Mouse (Mus musculus): Measurements from ENCODE around the gene Eif2a.
"Not testable (repeated sequence)": the region's sequence is repeated elsewhere in the genome, so short reads cannot be mapped to it uniquely, and the experiment has no call there.

The Eif2a gene

GRCm38 (mm10) chr3:58523386-58523785, 2.2 kb upstream of the Eif2a start:
- DNase-seq = no peak

GRCm38 (mm10) chr3:58524246-58524645, 1.4 kb upstream of the Eif2a start:
- no peak for DNase-seq

GRCm38 (mm10) chr3:58525166-58525565, 455 bp upstream of the Eif2a start:
- DNase-seq = no peak

GRCm38 (mm10) chr3:58526408-58526737, 752 bp downstream of the Eif2a start:
- no peak for DNase-seq

GRCm38 (mm10) chr3:58536573-58536972, 11.0 kb downstream of the Eif2a start:
- no peak for DNase-seq

- no peak for DNase-seq
These were observed 26.6 kb downstream of the Eif2a start for GRCm38 (mm10) chr3:58552001-58552811.

- DNase-seq = no peak
These were observed 31.0 kb downstream of the Eif2a start for GRCm38 (mm10) chr3:58556649-58557048.

GRCm38 (mm10) chr3:58559887-58560286, 34.3 kb downstream of the Eif2a start:
- no peak for DNase-seq

GRCm38 (mm10) chr3:58561437-58561836, 35.8 kb downstream of the Eif2a start:
- no peak for DNase-seq

- DNase-seq = no peak
These were observed 45.2 kb downstream of the Eif2a start for GRCm38 (mm10) chr3:58570821-58571220.

GRCm38 (mm10) chr3:58576137-58577066, 50.8 kb downstream of the Eif2a start, which contains the start of gene Selenot:
TSS of gene Selenot (plus strand) at chr3:58576636.
- peak; percentile 99 for DNase-seq

GRCm38 (mm10) chr3:58577067-58577503, 51.5 kb downstream of the Eif2a start:
- DNase-seq = no peak

- DNase-seq = no peak
These were observed 52.0 kb downstream of the Eif2a start for GRCm38 (mm10) chr3:58577506-58578050.

GRCm38 (mm10) chr3:58581530-58581929, 55.9 kb downstream of the Eif2a start:
- no peak for DNase-seq

GRCm38 (mm10) chr3:58582297-58582696, 56.7 kb downstream of the Eif2a start:
- no peak for DNase-seq

GRCm38 (mm10) chr3:58582788-58583426, 57.3 kb downstream of the Eif2a start:
- no peak for DNase-seq

GRCm38 (mm10) chr3:58590544-58590943, 64.9 kb downstream of the Eif2a start:
- DNase-seq = not testable (repeated sequence)

- DNase-seq = not testable (repeated sequence)
These were observed 67.0 kb downstream of the Eif2a start for GRCm38 (mm10) chr3:58592666-58593065.

GRCm38 (mm10) chr3:58593623-58594022, 68.0 kb downstream of the Eif2a start:
- no peak for DNase-seq

Measured in cerebellum, adult 8-10 months (tissue).